Mouse (Mus musculus) intestine, postnatal 0 days (tissue): ENCODE results near the gene Pde2a. TPM values are rescaled to one million over a fixed set of nuclear protein-coding genes. Genes with fewer than 3 reads are reported as not detected.

ENCODE experiments used
- ATAC-seq: fragments of 200-750 bp; cut with Nextera tagmentation; 2 replicates; pipeline ENCODE4 v1.8.0; 2017; ENCODE audit warnings: mild to moderate bottlenecking, moderate TSS enrichment, moderate library complexity
- H3K27ac ChIP-seq: fragments of 300-500 bp; sonication (generic); 2 replicates; pipeline ENCODE4 v1.5.1; 2014; ENCODE audit warnings: mild to moderate bottlenecking, low read depth, low read length, moderate library complexity
- H3K27me3 ChIP-seq: fragments of 300-500 bp; sonication (generic); replicated peaks from 2 replicates; pipeline ENCODE4 v1.6.1; 2014; ENCODE audit warnings: low read length, mixed read lengths; ENCODE audit not compliant: control insufficient read depth, insufficient read depth
- H3K36me3 ChIP-seq: fragments of 300-500 bp; sonication (generic); 2 replicates; pipeline ENCODE4 v1.6.1; 2014; ENCODE audit warnings: mild to moderate bottlenecking, moderate library complexity; ENCODE audit not compliant: control insufficient read depth, insufficient read depth
- H3K4me1 ChIP-seq: fragments of 300-500 bp; sonication (generic); replicated peaks from 2 replicates; pipeline ENCODE4 v1.6.1; 2014; ENCODE audit warnings: antibody characterized with exemption, low read length, mixed read lengths; ENCODE audit not compliant: control insufficient read depth, insufficient read depth
- H3K4me2 ChIP-seq: fragments of 300-500 bp; sonication (generic); replicated peaks from 2 replicates; pipeline ENCODE4 v1.6.1; 2014; ENCODE audit warnings: low read depth, mild to moderate bottlenecking, moderate library complexity
- H3K4me3 ChIP-seq: fragments of 300-500 bp; sonication (generic); 2 replicates; pipeline ENCODE4 v1.5.1; 2014; ENCODE audit warnings: low read depth, low read length
- H3K9ac ChIP-seq: fragments of 300-500 bp; sonication (generic); 2 replicates; pipeline ENCODE4 v1.6.1; 2014; ENCODE audit warnings: mild to moderate bottlenecking, low read depth, low read length
- H3K9me3 ChIP-seq: fragments of 300-500 bp; sonication (generic); 2 replicates; pipeline ENCODE4 v1.6.1; 2016; ENCODE audit warnings: mixed run types; ENCODE audit not compliant: control insufficient read depth
- CTCF ChIP-seq: sonication (generic); IDR thresholded peaks from 2 replicates; pipeline ENCODE4 v1.5.1; 2016; ENCODE audit warnings: low read depth, mild to moderate bottlenecking, control low read depth, antibody characterized with exemption, moderate library complexity
- WGBS: fragments of 180-500 bp; shearing (Covaris S2); extraction: QIAGEN DNeasy Blood & Tissue Kit; methylation state at CpG from one replicate; pipeline ENCODE4 v1.1.7; 2014; 5-methylcytosine and 5-hydroxymethylcytosine counted together
- polyA plus RNA-seq: library from polyadenylated mRNA; unstranded; fragments of >200 nt; fragmentation: Nextera tagmentation; extraction: Ambion mirVana; gene quantifications from 2 replicates; pipeline ENCODE4 v1.2.1, GENCODE M21; 2015

The Pde2a gene
- polyA plus RNA-seq, 1 experiment from 2014 or later = 11.1 TPM

DNA sequence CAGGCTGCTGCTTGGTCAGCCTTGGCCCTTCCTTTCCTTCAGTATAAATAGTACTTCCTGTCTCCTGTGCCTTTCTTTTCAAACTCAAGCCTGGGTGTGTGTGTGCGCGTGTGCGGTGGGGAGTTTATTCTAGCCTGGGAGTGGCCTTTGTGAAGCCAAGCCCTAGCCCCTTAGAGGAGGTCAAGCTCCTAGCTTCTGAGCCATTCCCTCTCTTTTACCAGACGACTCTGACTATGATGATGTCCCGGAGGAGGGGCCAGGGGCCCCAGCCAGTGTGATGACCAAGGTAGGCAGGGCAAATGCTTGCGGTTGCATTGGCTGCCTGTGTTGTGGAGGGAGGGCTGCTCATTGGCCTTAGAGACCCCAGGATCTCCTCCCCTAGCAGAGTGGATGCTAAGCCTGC lies 36.2 kb upstream of the Pde2a start:
- no peak overlapping the region for H3K27ac ChIP-seq
- ATAC-seq = no peak
- no peaks in the 10 kb centered on the region for H3K27me3 ChIP-seq
- no peaks in the 10 kb centered on the region for H3K9me3 ChIP-seq
- peaks cover 37% of the 10 kb centered on the region for H3K36me3 ChIP-seq
- no peak for TF ChIP-seq CTCF
- H3K4me1 ChIP-seq = no peaks in the 10 kb centered on the region
- 0 out of 2 replicates have a peak overlapping the region, but pooled peaks have one; percentile 22 for H3K9ac ChIP-seq
- WGBS = 13% methylated on average over 6 of the region's 6 CpGs
- H3K4me2 ChIP-seq = peak overlapping the region; percentile 38; the same call in 1 of the 2 replicates
- no peak overlapping the region for H3K4me3 ChIP-seq

DNA sequence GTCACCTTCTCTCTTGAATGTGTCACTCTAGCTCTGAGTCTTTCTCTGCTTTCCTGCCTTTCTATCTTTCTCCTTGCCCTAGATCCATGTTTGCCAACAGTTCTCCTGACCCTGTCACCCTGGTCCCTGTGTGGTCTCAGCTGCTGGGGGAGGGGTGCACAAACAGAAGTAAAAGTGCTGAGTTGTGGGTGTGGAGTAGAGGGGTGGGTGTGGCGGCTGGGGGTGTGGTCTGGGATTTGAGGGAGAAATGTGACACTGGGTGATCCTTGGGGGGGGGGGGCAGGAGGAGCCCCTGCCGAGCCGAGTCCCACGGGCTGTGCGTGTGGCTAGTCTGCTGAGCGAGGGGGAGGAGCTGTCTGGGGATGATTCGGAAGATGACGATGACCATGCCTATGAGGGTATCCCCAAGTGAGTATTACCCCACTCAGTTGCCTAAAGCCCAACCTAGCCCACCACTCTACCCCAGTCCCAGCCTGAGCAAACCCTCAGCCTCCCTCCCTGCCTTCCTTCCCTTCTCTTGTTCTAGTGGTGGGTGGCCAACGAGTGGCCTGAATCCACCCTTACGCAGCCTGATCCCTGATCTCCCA lies 35.5 kb upstream of the Pde2a start:
- no peak for TF ChIP-seq CTCF
- no peak for ATAC-seq
- 62% methylated on average over 10 of the region's 10 CpGs for WGBS
- 0 out of 2 replicates have a peak overlapping the region, but pooled peaks have one; percentile 22 for H3K9ac ChIP-seq
- no peaks in the 10 kb centered on the region for H3K27me3 ChIP-seq
- H3K36me3 ChIP-seq = peaks cover 43% of the 10 kb centered on the region
- no peak overlapping the region for H3K27ac ChIP-seq
- no peak overlapping the region for H3K4me3 ChIP-seq
- no peaks in the 10 kb centered on the region for H3K9me3 ChIP-seq
- H3K4me2 ChIP-seq = peak overlapping the region; percentile 38; the same call in 1 of the 2 replicates
- no peaks in the 10 kb centered on the region for H3K4me1 ChIP-seq

DNA sequence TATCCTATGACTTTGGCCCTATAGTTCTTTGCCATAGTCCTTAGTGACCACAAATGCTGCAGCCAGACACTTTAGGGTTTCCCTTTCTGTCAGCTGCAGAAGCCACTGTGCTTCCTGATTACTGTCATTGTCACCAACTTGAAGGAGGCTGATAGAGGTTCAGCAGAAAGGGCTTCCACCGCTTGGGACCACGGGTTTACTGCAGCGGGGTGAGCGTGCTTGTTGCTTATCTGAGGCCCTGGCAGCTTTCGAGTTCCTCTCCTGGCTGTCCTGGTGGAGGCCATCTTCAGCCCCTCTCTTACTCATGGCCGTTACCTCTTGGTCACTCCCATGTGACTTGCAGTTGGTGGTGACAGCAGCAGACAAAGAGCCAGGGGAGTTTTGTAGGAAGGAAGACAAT lies 32.2 kb upstream of the Pde2a start:
- no peak overlapping the region for H3K9ac ChIP-seq
- ATAC-seq = no peak
- H3K4me2 ChIP-seq = no peak overlapping the region
- peaks cover 64% of the 10 kb centered on the region for H3K36me3 ChIP-seq
- no peaks in the 10 kb centered on the region for H3K27me3 ChIP-seq
- H3K4me3 ChIP-seq = no peak overlapping the region
- WGBS = 79% methylated on average over 6 of the region's 6 CpGs
- H3K9me3 ChIP-seq = no peaks in the 10 kb centered on the region
- no peak overlapping the region for H3K27ac ChIP-seq
- no peak for TF ChIP-seq CTCF
- H3K4me1 ChIP-seq = 0 out of 2 replicates have a peak, but pooled peaks cover 5% of the 10 kb centered on the region

DNA sequence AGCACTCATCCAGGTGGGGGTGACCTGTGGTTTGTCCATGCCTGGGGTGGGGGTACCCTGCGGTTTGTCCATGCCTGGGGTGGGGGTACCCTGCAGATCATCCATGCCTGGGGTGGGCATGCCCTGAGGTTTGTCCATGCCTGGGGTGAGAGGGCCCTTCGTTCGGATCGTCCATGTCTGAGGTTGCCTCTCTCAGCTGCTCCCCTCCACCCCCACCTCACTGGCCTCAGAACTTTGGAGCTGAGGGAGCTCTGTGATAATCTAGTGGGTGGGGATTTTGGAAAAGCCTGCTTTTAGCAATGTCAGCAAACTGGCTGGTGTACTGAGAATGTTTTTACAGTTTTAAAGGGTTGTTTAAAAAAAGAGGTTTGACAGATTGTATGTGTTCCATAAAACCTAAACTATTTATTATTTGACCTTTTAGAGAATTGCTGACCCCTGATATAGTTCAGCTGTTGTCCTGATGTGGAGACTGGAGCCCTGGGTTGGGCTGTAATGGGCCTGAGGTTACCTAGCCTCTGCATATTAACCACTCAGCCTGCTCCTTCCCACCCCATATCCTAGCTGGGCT lies 29.5 kb upstream of the Pde2a start:
- WGBS = 64% methylated on average over 4 of the region's 4 CpGs
- ATAC-seq = no peak
- H3K27ac ChIP-seq = no peak overlapping the region; the same call in 1 of the 2 replicates

DNA sequence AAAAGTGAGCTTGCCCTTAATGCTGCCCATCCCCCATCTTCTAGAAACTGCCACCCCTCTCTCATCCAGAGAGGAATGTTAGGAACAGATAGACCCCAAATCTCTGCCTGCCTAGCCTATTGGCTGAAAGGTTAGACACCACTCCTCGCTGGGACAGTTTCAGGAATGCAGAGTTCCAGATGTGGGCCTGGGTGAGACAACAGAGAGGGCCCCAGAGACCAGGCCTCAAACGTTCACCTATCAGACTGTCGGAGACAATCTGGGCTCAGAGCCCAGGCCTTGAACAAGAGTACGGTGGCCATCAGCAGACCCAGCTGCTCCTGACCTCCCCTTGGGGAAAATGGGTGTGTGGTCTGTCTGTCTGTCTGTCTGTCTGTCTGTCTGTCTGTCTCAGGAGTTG lies 28.5 kb upstream of the Pde2a start:
- Histone ChIP-seq H3K9me3 (no peaks in the 10 kb centered on the region), H3K27me3 (no peaks in the 10 kb centered on the region), H3K27ac (peak overlapping the region; percentile 50), H3K9ac (no peak overlapping the region), H3K4me3 (no peak overlapping the region), H3K4me1 (0 out of 2 replicates have a peak, but pooled peaks cover 5% of the 10 kb centered on the region), H3K4me2 (no peak overlapping the region), H3K36me3 (peaks cover 85% of the 10 kb centered on the region)
- ATAC-seq = no peak
- 46% methylated on average over 4 of the region's 4 CpGs for WGBS
- TF ChIP-seq CTCF = no peak

More for the DNA sequence above, 29.5 kb upstream of the Pde2a start:
- Histone ChIP-seq H3K4me1 (0 out of 2 replicates have a peak, but pooled peaks cover 5% of the 10 kb centered on the region), H3K4me3 (no peak overlapping the region), H3K9ac (no peak overlapping the region), H3K9me3 (no peaks in the 10 kb centered on the region), H3K27me3 (no peaks in the 10 kb centered on the region), H3K4me2 (no peak overlapping the region), H3K36me3 (peaks cover 83% of the 10 kb centered on the region)
- TF ChIP-seq CTCF = no peak

DNA sequence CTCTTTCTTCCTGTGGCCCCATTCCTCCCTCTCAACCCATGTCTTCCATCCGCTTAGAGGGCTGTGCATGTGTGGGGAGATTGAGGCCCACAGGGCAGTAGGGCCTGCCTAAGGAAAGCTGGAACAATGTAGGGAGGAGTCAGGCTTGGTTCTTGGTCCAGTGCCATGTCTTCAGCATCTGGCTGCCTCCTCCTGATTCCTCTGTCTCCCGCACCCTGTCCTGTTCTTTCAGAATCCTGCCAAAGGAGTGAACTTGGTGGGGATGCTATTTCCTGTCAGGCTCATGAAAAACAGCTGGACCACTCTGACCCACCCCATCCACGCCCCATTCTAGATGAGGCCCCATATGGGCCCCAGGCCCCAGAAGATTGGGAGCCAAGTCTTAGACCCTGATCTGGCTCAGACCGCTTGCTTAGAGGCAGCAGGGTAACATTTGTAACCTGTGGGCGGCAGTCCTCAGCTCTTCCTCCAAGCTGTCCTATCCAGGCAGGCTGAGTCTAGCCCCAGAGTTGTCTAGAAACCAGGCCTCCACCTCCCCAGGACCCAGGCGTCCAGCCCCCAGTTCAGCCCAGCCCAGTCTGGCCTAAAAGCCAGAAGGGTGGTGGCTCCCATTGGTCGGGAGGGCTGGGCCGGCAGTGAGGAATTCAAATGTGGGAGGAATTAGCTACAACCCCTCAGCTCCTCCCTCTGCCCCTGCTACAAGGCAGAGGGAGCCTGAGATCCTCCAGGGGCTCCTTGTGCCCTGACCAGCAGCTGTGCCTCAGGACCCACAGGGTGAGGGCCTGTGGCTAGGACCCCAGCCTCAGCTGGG lies 27.6 kb upstream of the Pde2a start:
- peak; percentile 54 for ATAC-seq
- Histone ChIP-seq H3K9me3 (no peaks in the 10 kb centered on the region), H3K4me1 (0 out of 2 replicates have a peak, but pooled peaks cover 5% of the 10 kb centered on the region), H3K4me2 (peak overlapping the region; percentile 58), H3K4me3 (peak overlapping the region; percentile 26), H3K27me3 (no peaks in the 10 kb centered on the region), H3K36me3 (peaks cover 85% of the 10 kb centered on the region), H3K27ac (peak overlapping the region; percentile 50), H3K9ac (peak overlapping the region; percentile 40; the same call in 1 of the 2 replicates)
- WGBS = 44% methylated on average over 8 of the region's 8 CpGs
- TF ChIP-seq CTCF = no peak
